Mouse (Mus musculus) cerebellum, adult 2 months (tissue): ENCODE results near the gene Igflr1.

ENCODE experiments used
- CTCF ChIP-seq: fragments of 200-500 bp; IDR thresholded peaks from 2 replicates; pipeline ENCODE4 v1.5.1; 2011; ENCODE audit warnings: low read depth, mild to moderate bottlenecking, control low read depth, low read length, moderate library complexity, borderline replicate concordance; ENCODE audit not compliant: insufficient read depth
- POLR2A ChIP-seq: fragments of 200-500 bp; IDR thresholded peaks from 2 replicates; pipeline ENCODE4 v1.6.1; 2011; ENCODE audit warnings: low read length, control low read depth, borderline replicate concordance; ENCODE audit not compliant: insufficient read depth

DNA sequence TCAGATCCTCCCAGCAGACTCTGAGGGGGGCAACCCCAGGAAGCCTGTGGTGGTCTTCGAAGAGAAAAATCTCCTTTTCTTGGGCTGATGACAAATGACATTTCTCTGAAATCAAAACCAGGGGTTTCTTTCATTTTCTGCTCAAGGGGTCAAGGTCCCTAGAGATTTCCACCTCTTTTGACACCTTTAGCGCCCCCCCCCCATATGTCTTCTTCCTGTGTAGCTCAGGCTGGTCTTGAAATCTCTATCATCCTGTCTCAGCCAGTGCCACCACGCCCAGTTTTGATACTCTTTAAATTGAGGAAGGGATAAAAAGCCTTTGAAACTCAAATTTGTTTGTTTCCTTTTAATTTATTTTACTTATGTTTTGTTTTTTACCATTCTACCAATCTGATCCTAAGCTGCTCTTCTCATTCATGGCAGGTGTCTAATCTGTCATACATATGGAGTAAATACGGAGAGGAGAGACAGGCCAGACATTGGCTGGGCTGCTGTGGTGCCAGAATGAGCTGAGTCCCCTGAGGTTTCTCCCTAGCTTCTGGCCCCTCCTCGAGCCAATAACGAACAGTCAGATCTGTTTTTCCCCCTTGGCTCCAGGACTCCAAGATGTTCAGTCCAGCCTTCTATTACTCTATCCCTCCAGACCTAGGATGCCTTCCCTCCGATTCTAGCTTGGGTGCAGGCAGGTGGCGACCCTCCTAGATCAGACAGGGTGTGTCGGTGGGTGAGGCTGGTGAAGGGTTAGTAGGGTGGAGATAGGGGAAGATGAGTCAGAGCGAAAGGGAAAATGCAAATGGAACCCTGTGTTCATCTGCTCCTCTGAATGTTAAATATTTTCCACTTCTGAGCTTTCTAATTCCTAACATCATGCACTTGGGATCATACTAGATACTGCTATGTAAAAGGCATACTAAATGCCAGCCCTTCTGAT is 28.6 kb downstream of the Igflr1 start:
- TF ChIP-seq CTCF: no peak
- no peak for TF ChIP-seq POLR2A
